Mouse (Mus musculus) ovary, postnatal 14 days (tissue): ENCODE data around the gene Klhl10.

ENCODE experiments used
- DNase-seq: peaks from one replicate; pipeline ENCODE4 v3.0.0; 2022; ENCODE audit warnings: low spot score

The Klhl10 gene

DNA sequence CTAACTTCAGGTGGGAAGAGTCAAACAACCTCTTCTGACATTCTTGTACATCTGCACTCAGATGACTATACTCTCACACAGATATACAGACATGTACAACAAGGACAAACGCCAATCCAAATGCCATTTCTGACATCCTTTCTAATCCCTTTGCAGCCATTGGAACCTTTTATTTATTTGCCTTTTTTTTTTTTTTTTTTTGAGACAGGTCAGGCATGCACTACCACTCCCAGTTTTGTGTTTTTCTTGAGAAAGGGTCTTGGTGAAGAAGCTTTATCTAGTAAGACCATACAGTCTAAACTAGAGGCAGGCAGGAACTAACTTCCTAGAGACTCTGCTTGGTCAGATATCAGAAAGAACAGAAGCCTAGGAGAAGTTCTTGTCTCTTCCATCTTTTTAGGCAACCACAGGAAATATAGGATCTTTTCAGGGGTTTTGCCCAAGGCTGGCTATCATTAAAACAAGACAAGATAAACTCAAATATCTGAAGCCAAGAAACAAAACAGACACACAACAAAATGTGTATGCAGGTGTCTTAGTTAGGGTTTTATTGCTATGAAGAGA, 23.6 kb downstream of the Klhl10 start:
- no peak for DNase-seq

DNA sequence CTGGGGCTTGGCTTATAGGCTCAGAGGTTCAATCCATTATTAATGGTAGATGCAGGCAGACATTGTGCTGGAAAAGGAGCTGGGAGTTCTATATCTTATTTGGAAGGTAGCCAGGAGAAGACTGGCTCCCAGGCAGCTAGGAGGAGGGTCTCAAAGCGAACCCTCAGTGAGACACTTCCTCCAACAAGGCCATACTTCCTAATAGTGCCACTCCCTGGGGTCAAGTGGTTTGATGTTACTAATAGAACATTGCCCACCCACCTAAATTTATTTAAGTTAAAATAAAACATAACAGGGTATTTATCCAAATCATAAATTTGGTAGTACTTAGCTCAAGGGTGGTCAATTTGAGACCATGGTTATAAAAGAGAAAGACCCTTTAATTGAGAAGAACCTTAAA, 24.1 kb downstream of the Klhl10 start:
- DNase-seq = no peak

GRCm38 (mm10) chr11:100471352-100472196, 29.9 kb downstream of the Klhl10 start:
- no peak for DNase-seq

DNA sequence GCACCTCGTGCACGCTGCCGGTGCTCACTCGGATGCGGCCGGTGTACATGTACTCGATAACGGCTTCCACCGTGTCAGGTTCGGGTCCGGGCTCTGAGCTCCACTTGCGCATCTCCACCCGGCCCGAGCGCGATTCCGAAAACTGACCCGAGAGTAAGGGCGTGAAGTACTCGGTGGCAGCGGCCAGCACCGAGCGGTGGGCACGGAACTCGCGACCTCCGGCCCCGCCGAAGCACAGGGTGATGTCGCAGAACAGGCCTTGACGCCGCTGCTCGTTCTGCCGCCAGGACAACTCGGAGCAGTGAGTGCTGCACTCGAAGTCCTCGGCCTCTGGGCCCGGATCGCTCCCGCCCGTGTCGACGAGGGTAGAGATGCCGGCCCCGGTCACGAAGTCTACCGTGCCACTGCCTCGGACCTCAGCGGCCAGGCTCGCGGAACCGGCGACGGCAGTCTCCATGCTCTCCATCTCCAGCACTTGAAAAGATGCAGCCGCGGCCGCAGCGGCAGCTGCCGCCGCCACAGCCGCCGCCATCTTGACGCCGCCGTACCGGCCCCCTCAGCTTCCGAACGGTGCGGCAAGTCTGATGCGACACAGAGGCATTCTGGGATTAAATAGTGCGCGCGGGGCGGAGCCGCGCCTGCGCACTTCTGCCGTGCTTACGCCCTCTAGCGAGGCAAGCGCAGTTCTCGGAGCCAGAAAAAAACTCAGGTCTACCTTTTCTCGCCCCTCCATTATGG, 30.6 kb downstream of the Klhl10 start, which contains the start of gene Klhl11:
Gene Klhl11 (minus strand): TSS at position 545 of the 738 bp plus-strand sequence.
- DNase-seq = peak; percentile 90

DNA sequence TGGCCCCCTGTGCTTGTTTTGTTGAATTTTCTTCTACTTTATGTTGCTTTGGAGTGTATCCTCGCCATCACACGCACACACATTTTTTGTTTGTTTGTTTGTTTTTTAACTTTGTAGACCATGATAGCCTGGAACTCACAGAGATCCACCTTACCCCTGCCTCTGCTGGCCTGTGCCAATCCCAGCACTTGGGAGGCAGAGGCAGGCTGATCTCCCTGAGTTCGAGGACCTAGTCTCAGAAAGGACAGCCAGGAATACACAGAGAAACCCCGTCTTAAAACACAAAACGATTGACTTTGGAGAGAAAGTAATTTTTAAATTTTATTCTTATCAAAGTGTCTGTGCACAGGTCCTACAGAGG, 31.2 kb downstream of the Klhl10 start:
- DNase-seq = no peak

DNA sequence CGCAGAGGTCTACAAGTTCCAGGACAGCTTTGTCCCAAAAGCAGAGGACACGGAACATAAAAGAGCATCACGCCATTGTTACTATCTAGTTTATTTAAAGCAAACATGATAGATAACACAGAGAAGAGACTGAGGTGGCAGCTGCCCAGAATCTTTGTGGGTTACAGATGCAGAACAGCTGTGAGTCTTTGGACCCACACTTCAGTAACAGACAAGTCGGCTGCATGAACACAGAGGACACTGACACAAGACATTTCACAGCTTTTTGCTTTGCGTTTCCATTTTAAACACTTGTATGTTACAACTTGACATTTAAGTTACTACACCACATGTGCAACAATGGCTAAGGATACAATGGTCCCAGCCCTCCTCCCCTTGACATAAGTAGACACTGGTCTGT, 34.6 kb downstream of the Klhl10 start:
- DNase-seq = no peak

- DNase-seq = no peak
These were observed 37.4 kb downstream of the Klhl10 start for GRCm38 (mm10) chr11:100479152-100479551.

- no peak for DNase-seq
These were observed 42.7 kb downstream of the Klhl10 start for GRCm38 (mm10) chr11:100484461-100484860.

GRCm38 (mm10) chr11:100485801-100486538, 44.3 kb downstream of the Klhl10 start:
- peak; percentile 10 for DNase-seq

- DNase-seq = no peak
These were observed 49.2 kb downstream of the Klhl10 start for GRCm38 (mm10) chr11:100490951-100491350.

GRCm38 (mm10) chr11:100493771-100494170, 52.1 kb downstream of the Klhl10 start:
- DNase-seq = no peak

- DNase-seq = no peak
These were observed 58.5 kb downstream of the Klhl10 start for GRCm38 (mm10) chr11:100500241-100500640.

DNA sequence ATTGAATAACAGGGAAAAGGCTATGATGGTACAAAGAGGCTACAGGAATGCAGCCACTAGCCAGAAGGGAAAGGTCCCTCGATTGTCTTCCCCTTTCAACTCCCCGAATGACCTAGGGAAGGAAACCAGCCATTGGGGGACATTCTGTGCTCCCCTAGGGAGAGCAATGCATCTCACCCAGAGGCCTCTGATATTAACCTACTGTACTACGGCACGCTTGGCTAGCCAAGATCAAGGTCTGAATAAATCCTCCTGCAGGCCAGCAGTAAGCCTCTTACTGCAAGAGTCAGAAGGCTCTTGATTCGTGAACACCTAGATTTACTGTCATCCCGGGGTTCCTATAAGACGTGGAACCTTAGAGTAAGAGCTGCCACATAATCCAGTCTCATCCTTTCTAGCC, 58.9 kb downstream of the Klhl10 start:
- DNase-seq = no peak

DNA sequence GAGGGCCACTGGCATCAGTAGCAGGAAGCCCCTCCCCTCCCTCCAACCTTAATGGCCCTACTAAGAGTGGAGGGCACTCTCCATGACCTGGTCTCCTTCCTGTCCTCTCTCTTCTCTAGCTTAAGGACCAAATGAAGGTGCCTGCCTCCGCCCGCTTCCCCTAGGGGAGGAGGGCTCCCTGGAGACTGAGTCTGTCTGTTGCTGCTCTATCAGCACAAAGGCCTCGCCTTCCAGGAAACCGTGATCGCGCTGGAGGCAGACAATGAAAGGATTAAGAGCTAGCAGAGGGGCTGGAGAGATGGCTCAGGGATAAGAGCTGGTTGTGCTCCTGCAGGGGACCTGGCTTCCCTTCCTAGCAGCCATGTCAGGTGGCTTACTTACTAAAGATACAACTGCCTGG, 59.6 kb downstream of the Klhl10 start:
- DNase-seq = no peak

GRCm38 (mm10) chr11:100504990-100505660, 63.4 kb downstream of the Klhl10 start:
- no peak for DNase-seq

- DNase-seq = no peak
These were observed 64.3 kb downstream of the Klhl10 start for GRCm38 (mm10) chr11:100505997-100506396.
